Mouse (Mus musculus): ENCODE results near the gene Rnd2. TPM values are rescaled to one million over a fixed set of nuclear protein-coding genes. Genes with fewer than 3 reads are reported as not detected.

The Rnd2 gene
- total and polyA plus RNA-seq, 3 experiments = 1.4 to 4.5 (median 2.8) TPM

GRCm38 (mm10) chr11:101447786-101448185 lies 17.0 kb upstream of the Rnd2 start:
- in situ Hi-C loops (cut with MboI; ENCODE audit: low pct_ligation_motif_present, low pct_unique_long_range_greater_than_20kb, low sequenced_read_pairs) (no loop called here), dilution Hi-C loops (cut with MboI; ENCODE audit: extremely low pct_ligation_motif_present, extremely low pct_unique_long_range_greater_than_20kb, low sequenced_read_pairs) (no loop called here)
- Histone ChIP-seq H3K27ac (ENCODE audit: insufficient read depth, low read depth) (0 out of 2 replicates have a peak overlapping the region, but pooled peaks have one; percentile 9), H3K9me3 (replicated peaks; ENCODE audit: low read length) (no peaks in the 10 kb centered on the region), H3K4me3 (replicated peaks in 1 of 3; ENCODE audit: low read depth in 2 of 3, low read length in 2 of 3, poor library complexity in 1 of 3) (peak overlapping the region in 1 of 3 experiments; percentile 68), H3K79me2 (replicated peaks; ENCODE audit: control insufficient read depth, extremely low read depth, insufficient read depth, poor library complexity, severe bottlenecking) (peaks cover 32% of the 10 kb centered on the region), H3K27me3 (replicated peaks) (no peaks in the 10 kb centered on the region), H3K9ac (ENCODE audit: insufficient read depth, low read depth) (no peak overlapping the region), H3K4me1 (ENCODE audit: control insufficient read depth in 1 of 2, insufficient read depth in 2 of 2) (peaks cover 12 to 62% of the 10 kb centered on the region in 2 experiments), H3K36me3 (replicated peaks in 1 of 2; ENCODE audit: control insufficient read depth in 1 of 2, insufficient read depth in 1 of 2, low read length in 1 of 2) (peaks cover 29 to 49% of the 10 kb centered on the region in 2 experiments), H3K4me2 (ENCODE audit: insufficient read depth, low read depth, poor library complexity, severe bottlenecking) (peak overlapping the region; percentile 13)
- TF ChIP-seq USF2 (conservative IDR thresholded peaks at IDR 0.05; ENCODE audit: low read depth, low read length) (no peak), ETS1 (conservative IDR thresholded peaks at IDR 0.05; ENCODE audit: low read depth, low read length) (no peak), ZNF384 (IDR thresholded peaks at IDR 0.05; ENCODE audit: low read depth, low read length) (no peak; the same call in 1 of the 2 replicates), UBTF (IDR thresholded peaks at IDR 0.05; ENCODE audit: low read depth, low read length) (no peak), JUN (IDR thresholded peaks at IDR 0.05; ENCODE audit: insufficient read depth, low read depth, low read length) (no peak), PAX5 (IDR thresholded peaks at IDR 0.05; ENCODE audit: low read length) (no peak), CHD1 (IDR thresholded peaks at IDR 0.05; ENCODE audit: low read depth, low read length) (no peak), ZMIZ1 (IDR thresholded peaks at IDR 0.05; ENCODE audit: low read depth, low read length) (no peak), GABPA (IDR thresholded peaks at IDR 0.05; ENCODE audit: insufficient replicate concordance, low read depth, low read length) (no peak), POLR2AphosphoS2 (IDR thresholded peaks at IDR 0.05; ENCODE audit: low read depth, low read length) (no peak)
- no peak for DNase-seq (ENCODE audit: extremely low read depth)

- peak within 1 kb of the TSS; percentile 66 to 71 (median 68) for H3K4me3 ChIP-seq (replicated peaks in 1 of 3; ENCODE audit: low read depth in 2 of 3, low read length in 2 of 3, poor library complexity in 1 of 3)
- no peaks in the 10 kb centered on the region for H3K9me3 ChIP-seq (replicated peaks; ENCODE audit: low read length)
- peaks cover 12 to 62% of the 10 kb centered on the region in 2 experiments for H3K4me1 ChIP-seq (ENCODE audit: control insufficient read depth in 1 of 2, insufficient read depth in 2 of 2)
- TF ChIP-seq ZMIZ1 (IDR thresholded peaks at IDR 0.05; ENCODE audit: low read depth, low read length) (peak; percentile 84), SIN3A (IDR thresholded peaks at IDR 0.05; ENCODE audit: low read length) (peak; percentile 86), E2F4 (IDR thresholded peaks at IDR 0.05; ENCODE audit: insufficient replicate concordance, low read depth, low read length) (0 out of 2 replicates have a peak, but pooled peaks have one; percentile 18), MYC (IDR thresholded peaks at IDR 0.05; ENCODE audit: low read depth, low read length) (peak; percentile 90), MAX (IDR thresholded peaks at IDR 0.05; ENCODE audit: low read length) (peak; percentile 73; the same call in 1 of the 2 replicates), MAZ (IDR thresholded peaks at IDR 0.05; ENCODE audit: low read depth, low read length) (peak; percentile 86), TBP (conservative IDR thresholded peaks at IDR 0.05; ENCODE audit: low read depth, low read length) (peak; percentile 92), RCOR1 (conservative IDR thresholded peaks at IDR 0.05; ENCODE audit: low read depth, low read length) (no peak), ELF1 (IDR thresholded peaks at IDR 0.05; ENCODE audit: low read depth, low read length) (peak; percentile 23; the same call in 1 of the 2 replicates), ZKSCAN1 (IDR thresholded peaks at IDR 0.05; ENCODE audit: borderline replicate concordance, low read depth, low read length) (no peak), NELFE (IDR thresholded peaks at IDR 0.05; ENCODE audit: low read depth, low read length) (peak; percentile 95), GABPA (IDR thresholded peaks at IDR 0.05; ENCODE audit: insufficient replicate concordance, low read depth, low read length) (no peak), RAD21 (IDR thresholded peaks at IDR 0.05; ENCODE audit: low read depth, low read length) (no peak), UBTF (IDR thresholded peaks at IDR 0.05; ENCODE audit: low read depth, low read length) (0 out of 2 replicates have a peak, but pooled peaks have one; percentile 13), HCFC1 (IDR thresholded peaks at IDR 0.05; ENCODE audit: low read depth, low read length) (peak; percentile 41; the same call in 1 of the 2 replicates), TCF12 (IDR thresholded peaks at IDR 0.05; ENCODE audit: low read depth, low read length) (peak; percentile 89), MAFK (IDR thresholded peaks at IDR 0.05; ENCODE audit: insufficient replicate concordance, low read length) (0 out of 2 replicates have a peak, but pooled peaks have one; percentile 1), MXI1 (IDR thresholded peaks at IDR 0.05; ENCODE audit: low read depth, low read length) (peak; percentile 95), ETS1 (conservative IDR thresholded peaks at IDR 0.05; ENCODE audit: low read depth, low read length) (peak; percentile 80), SMC3 (IDR thresholded peaks at IDR 0.05; ENCODE audit: low read depth, low read length) (no peak), POLR2AphosphoS2 (IDR thresholded peaks at IDR 0.05; ENCODE audit: low read depth, low read length) (peak; percentile 63; the same call in 1 of the 2 replicates), CTCF (conservative IDR thresholded peaks at IDR 0.05 in 1 of 2, IDR thresholded peaks at IDR 0.05 in 1 of 2; ENCODE audit: low read depth in 2 of 2, low read length in 2 of 2) (no peak), POLR2A (IDR thresholded peaks at IDR 0.05; ENCODE audit: low read depth, low read length) (peak; percentile 98), IRF4 (IDR thresholded peaks at IDR 0.05; ENCODE audit: low read depth, low read length) (peak; percentile 80), KAT2A (IDR thresholded peaks at IDR 0.05; ENCODE audit: insufficient replicate concordance, low read length) (0 out of 2 replicates have a peak, but pooled peaks have one; percentile 14), CHD1 (IDR thresholded peaks at IDR 0.05; ENCODE audit: low read depth, low read length) (no peak; the same call in 1 of the 2 replicates), BHLHE40 (IDR thresholded peaks at IDR 0.05; ENCODE audit: low read depth, low read length) (peak; percentile 70)
- peaks cover 24 to 48% of the 10 kb centered on the region in 2 experiments for H3K36me3 ChIP-seq (replicated peaks in 1 of 2; ENCODE audit: control insufficient read depth in 1 of 2, insufficient read depth in 1 of 2, low read length in 1 of 2)
- no peaks in the 10 kb centered on the region for H3K27me3 ChIP-seq (replicated peaks)
- peak within 1 kb of the TSS; percentile 88 for H3K27ac ChIP-seq (ENCODE audit: insufficient read depth, low read depth)
- H3K4me2 ChIP-seq (ENCODE audit: insufficient read depth, low read depth, poor library complexity, severe bottlenecking) = peak within 1 kb of the TSS; percentile 69
- dilution Hi-C loops (cut with MboI; ENCODE audit: extremely low pct_ligation_motif_present, extremely low pct_unique_long_range_greater_than_20kb, low sequenced_read_pairs) (no loop called here), in situ Hi-C loops (cut with MboI; ENCODE audit: low pct_ligation_motif_present, low pct_unique_long_range_greater_than_20kb, low sequenced_read_pairs) (no loop called here)
- peak; percentile 97 for DNase-seq (ENCODE audit: extremely low read depth)
- peak within 1 kb of the TSS; percentile 71 for H3K9ac ChIP-seq (ENCODE audit: insufficient read depth, low read depth)
- peaks cover 30% of the 10 kb centered on the region for H3K79me2 ChIP-seq (replicated peaks; ENCODE audit: control insufficient read depth, extremely low read depth, insufficient read depth, poor library complexity, severe bottlenecking)
These were observed 16.5 kb upstream of the Rnd2 start, which contains the start of gene Ifi35 for GRCm38 (mm10) chr11:101448274-101448746. Gene Ifi35, plus strand, starts transcription at chr11:101448407.
